Mouse (Mus musculus) CH12.LX (cell line): ENCODE results near the gene Gas7.

ENCODE experiments used
- CTCF ChIP-seq, 2 experiments: IDR thresholded peaks in 1 of 2; conservative IDR thresholded peaks in 1 of 2; 2 replicates each; pipeline ENCODE4 v1.5.1; 2011 to 2012; ENCODE audit warnings: low read depth in 2 of 2, low read length in 2 of 2, improper control_type of control experiment in 1 of 2, inconsistent platforms in 1 of 2, mild to moderate bottlenecking in 1 of 2, moderate library complexity in 1 of 2
- NRF1 ChIP-seq: IDR thresholded peaks from 2 replicates; pipeline ENCODE4 v1.6.1; 2014; ENCODE audit warnings: low read depth, mild to moderate bottlenecking, inconsistent platforms, low read length, improper control_type of control experiment, moderate library complexity

GRCm38 (mm10) chr11:67559522-67559921 lies 104.3 kb downstream of the Gas7 start:
- TF ChIP-seq NRF1 (no peak), CTCF (conservative IDR thresholded peaks at IDR 0.05 in 1 of 2, IDR thresholded peaks at IDR 0.05 in 1 of 2; ENCODE audit: low read depth in 2 of 2, low read length in 2 of 2) (no peak)
